Mouse (Mus musculus) midbrain, embryonic 13.5 days (tissue): ENCODE results near the gene Pde11a. TPM values are rescaled to one million over a fixed set of nuclear protein-coding genes. Genes with fewer than 3 reads are reported as not detected.

ENCODE experiments used
- ATAC-seq: fragments of 200-750 bp; cut with Nextera tagmentation; 2 replicates; pipeline ENCODE4 v1.8.0; 2017; ENCODE audit warnings: mild to moderate bottlenecking, moderate TSS enrichment, moderate library complexity
- H3K27ac ChIP-seq: fragments of 300-500 bp; sonication (generic); 2 replicates; pipeline ENCODE4 v1.5.1; 2015; ENCODE audit warnings: inconsistent platforms, mild to moderate bottlenecking, moderate library complexity
- H3K27me3 ChIP-seq: fragments of 300-500 bp; sonication (generic); 2 replicates; pipeline ENCODE4 v1.6.1; 2015; ENCODE audit warnings: mild to moderate bottlenecking, inconsistent platforms
- H3K36me3 ChIP-seq: fragments of 300-500 bp; sonication (generic); 2 replicates; pipeline ENCODE4 v1.6.1; 2015; ENCODE audit warnings: mild to moderate bottlenecking, inconsistent platforms
- H3K4me1 ChIP-seq: fragments of 300-500 bp; sonication (generic); replicated peaks from 2 replicates; pipeline ENCODE4 v1.6.1; 2015; ENCODE audit warnings: inconsistent platforms
- H3K4me2 ChIP-seq: fragments of 300-500 bp; sonication (generic); replicated peaks from 2 replicates; pipeline ENCODE4 v1.6.1; 2015; ENCODE audit warnings: moderate library complexity, mild to moderate bottlenecking, inconsistent platforms
- H3K4me3 ChIP-seq: fragments of 300-500 bp; sonication (generic); replicated peaks from 2 replicates; pipeline ENCODE4 v1.5.1; 2015; ENCODE audit warnings: mild to moderate bottlenecking, inconsistent platforms
- H3K9ac ChIP-seq: fragments of 300-500 bp; sonication (generic); replicated peaks from 2 replicates; pipeline ENCODE4 v1.6.1; 2015; ENCODE audit warnings: mild to moderate bottlenecking, inconsistent platforms
- H3K9me3 ChIP-seq: fragments of 300-500 bp; sonication (generic); 2 replicates; pipeline ENCODE4 v1.6.1; 2016; ENCODE audit warnings: mild to moderate bottlenecking, inconsistent platforms
- WGBS: fragments of 180-500 bp; shearing (Covaris S2); methylation state at CpG from one replicate; pipeline ENCODE4 v1.1.7; 2015; 5-methylcytosine and 5-hydroxymethylcytosine counted together
- microRNA-seq: library from miRNA; unstranded; fragments of <30 nt; microRNA quantifications from one replicate; pipeline ENCODE4, GENCODE M21; 2016
- polyA plus RNA-seq: library from polyadenylated mRNA; unstranded; fragments of >200 nt; fragmentation: Nextera tagmentation; extraction: Ambion mirVana; gene quantifications from 2 replicates; pipeline ENCODE4 v1.2.1, GENCODE M21; 2015

Gene Pde11a
- polyA plus RNA-seq, 1 experiment from 2014 or later: 0.44 TPM

- H3K4me3 ChIP-seq: no peak overlapping the region
- H3K9ac ChIP-seq: no peak overlapping the region
- no peak overlapping the region for H3K27ac ChIP-seq
- no peaks in the 10 kb centered on the region for H3K9me3 ChIP-seq
- H3K4me2 ChIP-seq: no peak overlapping the region
- WGBS: 96% methylated on average over 5 of the region's 5 CpGs
- 0 out of 2 replicates have a peak, but pooled peaks cover under 1% of the 10 kb centered on the region for H3K4me1 ChIP-seq
- no peaks in the 10 kb centered on the region for H3K36me3 ChIP-seq
- ATAC-seq: no peak
- H3K27me3 ChIP-seq: no peaks in the 10 kb centered on the region
Observed at GRCm38 (mm10) chr2:75953320-75953719, 385.3 kb downstream of the Pde11a start.

- H3K4me2 ChIP-seq: no peak overlapping the region
- H3K36me3 ChIP-seq: no peaks in the 10 kb centered on the region
- H3K9me3 ChIP-seq: no peaks in the 10 kb centered on the region
- H3K9ac ChIP-seq: no peak overlapping the region
- ATAC-seq: no peak
- no peak overlapping the region for H3K4me3 ChIP-seq
- no peaks in the 10 kb centered on the region for H3K27me3 ChIP-seq
- no peak overlapping the region for H3K27ac ChIP-seq
- WGBS: 90% methylated on average over 8 of the region's 8 CpGs
- no peaks in the 10 kb centered on the region for H3K4me1 ChIP-seq
Observed at GRCm38 (mm10) chr2:75950685-75951084, 387.9 kb downstream of the Pde11a start.

Small RNA genes within 50 kb of the gene (microRNA-seq; reads per million reads assigned to microRNA genes)
- not detected for gene Gm44337

Other genes with a start within 250 kb of the Pde11a start
- gene Cyct, start 21.7 kb upstream of the Pde11a start, polyA plus RNA-seq: not detected in 2 replicates
- gene Rbm45, start 31.2 kb upstream of the Pde11a start, polyA plus RNA-seq: 24.0 and 24.7 TPM in 2 replicates
- gene Osbpl6, start 67.7 kb upstream of the Pde11a start, polyA plus RNA-seq: 17.7 and 19.9 TPM in 2 replicates